In genomic region chr7:132726106-132726861, GRCm38 (mm10) we compare ENCODE assay signal across 12 mouse cellular contexts.
A peak's percentile ranks its signal among the peaks of the same experiment; 100 is the strongest.
DNase-seq lines count a peak whose midpoint lies in the region; ATAC-seq and TF ChIP-seq lines count a peak whose summit lies in the region.
"Had no signal": no experiment of that assay in that cellular context is flagged by ENCODE, and none has a peak within 500 bp of the region (broad histone marks: within the 10 kb centered on the region; RNA-seq: fewer than 3 reads in every experiment).

No protein-coding gene starts in this region.

- 60% methylated on average over 13 of the region's 13 CpGs for WGBS in hindbrain, postnatal 0 days
- WGBS in hindbrain, embryonic 12.5 days, result 71% methylated on average over 13 of the region's 13 CpGs
- WGBS in stomach, embryonic 15.5 days, result 59% methylated on average over 13 of the region's 13 CpGs
- WGBS in stomach, postnatal 0 days, result 49% methylated on average over 13 of the region's 13 CpGs
- 86% methylated on average over 13 of the region's 13 CpGs for WGBS in liver, embryonic 12.5 days (ENCODE audit: insufficient replicate concordance)
- WGBS in stomach, embryonic 16.5 days, result 57% methylated on average over 13 of the region's 13 CpGs

- no peak overlapping the region for H3K4me2 ChIP-seq in hindbrain, postnatal 0 days (ENCODE audit: low read depth, low read length)
- H3K4me2 ChIP-seq in hindbrain, embryonic 12.5 days (replicated peaks), result no peak overlapping the region
- no peak overlapping the region for H3K4me2 ChIP-seq in stomach, embryonic 15.5 days
- H3K4me2 ChIP-seq in stomach, postnatal 0 days (replicated peaks; ENCODE audit: low read depth), result no peak overlapping the region
- H3K4me2 ChIP-seq in liver, embryonic 12.5 days, result no peak overlapping the region
- no peak overlapping the region for H3K4me2 ChIP-seq in stomach, embryonic 16.5 days (ENCODE audit: low read depth, low read length)
- H3K4me2 ChIP-seq: hindbrain, embryonic 14.5 days; midbrain, embryonic 12.5 days had no signal

- no peak overlapping the region for H3K9ac ChIP-seq in hindbrain, postnatal 0 days (replicated peaks; ENCODE audit: low read length)
- no peak overlapping the region for H3K9ac ChIP-seq in hindbrain, embryonic 12.5 days
- H3K9ac ChIP-seq in stomach, embryonic 15.5 days, result no peak overlapping the region
- no peak overlapping the region for H3K9ac ChIP-seq in stomach, postnatal 0 days (ENCODE audit: low read length)
- H3K9ac ChIP-seq in liver, embryonic 12.5 days, result 0 out of 2 replicates have a peak overlapping the region, but pooled peaks have one; percentile 4
- H3K9ac ChIP-seq in stomach, embryonic 16.5 days (ENCODE audit: low read length), result no peak overlapping the region
- H3K9ac ChIP-seq: hindbrain, embryonic 14.5 days; midbrain, embryonic 12.5 days had no signal

- DNase-seq in hindbrain, postnatal 0 days (ENCODE audit: low spot score), result peak; percentile 35
- no peak for DNase-seq in stomach, postnatal 0 days (ENCODE audit: low spot score)
- DNase-seq in spleen, adult 18-20 months, result no peak
- DNase-seq in B cell, adult 2 months, result no peak
- DNase-seq: adrenal gland, postnatal 14 days had no signal

- peaks cover 19% of the 10 kb centered on the region; the same call in 1 of the 2 replicates for H3K4me1 ChIP-seq in hindbrain, postnatal 0 days (ENCODE audit: insufficient read depth, low read length)
- H3K4me1 ChIP-seq in hindbrain, embryonic 12.5 days, result peaks cover 20% of the 10 kb centered on the region; the same call in 1 of the 2 replicates
- H3K4me1 ChIP-seq in stomach, embryonic 15.5 days, result peaks cover 14% of the 10 kb centered on the region
- peaks cover 12% of the 10 kb centered on the region for H3K4me1 ChIP-seq in stomach, postnatal 0 days (replicated peaks; ENCODE audit: control insufficient read depth, insufficient read depth)
- H3K4me1 ChIP-seq in liver, embryonic 12.5 days, result peaks cover 76% of the 10 kb centered on the region
- peaks cover 25% of the 10 kb centered on the region for H3K4me1 ChIP-seq in stomach, embryonic 16.5 days (ENCODE audit: control insufficient read depth, insufficient read depth, low read length)

- H3K9me3 ChIP-seq in hindbrain, postnatal 0 days (ENCODE audit: low read length), result no peaks in the 10 kb centered on the region
- no peaks in the 10 kb centered on the region for H3K9me3 ChIP-seq in hindbrain, embryonic 12.5 days (replicated peaks)
- no peaks in the 10 kb centered on the region for H3K9me3 ChIP-seq in stomach, embryonic 15.5 days
- no peaks in the 10 kb centered on the region for H3K9me3 ChIP-seq in stomach, postnatal 0 days (ENCODE audit: control insufficient read depth, low read length)
- H3K9me3 ChIP-seq in liver, embryonic 12.5 days (replicated peaks), result no peaks in the 10 kb centered on the region
- no peaks in the 10 kb centered on the region for H3K9me3 ChIP-seq in stomach, embryonic 16.5 days (replicated peaks; ENCODE audit: control insufficient read depth, low read length)
- H3K9me3 ChIP-seq: G1E; midbrain, embryonic 12.5 days had no signal

- no peak for TF ChIP-seq EP300 in stomach, postnatal 0 days (optimal IDR thresholded peaks at IDR 0.05)

- no peak for ATAC-seq in hindbrain, postnatal 0 days
- ATAC-seq in hindbrain, embryonic 12.5 days (ENCODE audit: low FRiP score), result no peak
- no peak for ATAC-seq in stomach, embryonic 15.5 days (ENCODE audit: insufficient read depth, low FRiP score, low read depth)
- no peak for ATAC-seq in stomach, postnatal 0 days (ENCODE audit: low FRiP score, low TSS enrichment)
- ATAC-seq in liver, embryonic 12.5 days, result no peak
- ATAC-seq in stomach, embryonic 16.5 days (ENCODE audit: insufficient read depth, low FRiP score), result no peak

- no peak overlapping the region for H3K4me3 ChIP-seq in hindbrain, postnatal 0 days (ENCODE audit: low read length)
- no peak overlapping the region for H3K4me3 ChIP-seq in hindbrain, embryonic 12.5 days
- no peak overlapping the region for H3K4me3 ChIP-seq in stomach, embryonic 15.5 days (replicated peaks)
- no peak overlapping the region for H3K4me3 ChIP-seq in stomach, postnatal 0 days (ENCODE audit: low read depth, low read length)
- H3K4me3 ChIP-seq in liver, embryonic 12.5 days, result no peak overlapping the region
- H3K4me3 ChIP-seq in stomach, embryonic 16.5 days (replicated peaks; ENCODE audit: low read length), result no peak overlapping the region
- H3K4me3 ChIP-seq: midbrain, embryonic 12.5 days had no signal

- no peaks in the 10 kb centered on the region for H3K36me3 ChIP-seq in hindbrain, postnatal 0 days (ENCODE audit: insufficient read depth, low read length)
- H3K36me3 ChIP-seq in hindbrain, embryonic 12.5 days, result 0 out of 2 replicates have a peak, but pooled peaks cover 3% of the 10 kb centered on the region
- H3K36me3 ChIP-seq in stomach, embryonic 15.5 days, result no peaks in the 10 kb centered on the region; the same call in 1 of the 2 replicates
- no peaks in the 10 kb centered on the region for H3K36me3 ChIP-seq in stomach, postnatal 0 days (ENCODE audit: control insufficient read depth, insufficient read depth, low read length)
- H3K36me3 ChIP-seq in liver, embryonic 12.5 days, result peaks cover 72% of the 10 kb centered on the region
- H3K36me3 ChIP-seq in stomach, embryonic 16.5 days (ENCODE audit: control insufficient read depth, insufficient read depth, low read length), result no peaks in the 10 kb centered on the region

- no peak overlapping the region for H3K27ac ChIP-seq in hindbrain, postnatal 0 days
- no peak overlapping the region for H3K27ac ChIP-seq in hindbrain, embryonic 12.5 days
- peak overlapping the region; percentile 31; the same call in 1 of the 2 replicates for H3K27ac ChIP-seq in stomach, embryonic 15.5 days
- H3K27ac ChIP-seq in stomach, postnatal 0 days (replicated peaks), result no peak overlapping the region
- H3K27ac ChIP-seq in liver, embryonic 12.5 days, result peak overlapping the region; percentile 17; the same call in 1 of the 2 replicates
- peak overlapping the region; percentile 55 for H3K27ac ChIP-seq in stomach, embryonic 16.5 days (ENCODE audit: low read length)
- H3K27ac ChIP-seq: hindbrain, embryonic 14.5 days; midbrain, embryonic 12.5 days had no signal

- no peak for TF ChIP-seq CTCF in hindbrain, postnatal 0 days (IDR thresholded peaks at IDR 0.05; ENCODE audit: low read depth)
- TF ChIP-seq CTCF in stomach, postnatal 0 days (IDR thresholded peaks at IDR 0.05; ENCODE audit: low read depth), result no peak

- no peaks in the 10 kb centered on the region for H3K27me3 ChIP-seq in hindbrain, postnatal 0 days (ENCODE audit: insufficient read depth, low read length)
- H3K27me3 ChIP-seq in hindbrain, embryonic 12.5 days, result no peaks in the 10 kb centered on the region
- H3K27me3 ChIP-seq in stomach, embryonic 15.5 days (replicated peaks), result no peaks in the 10 kb centered on the region
- no peaks in the 10 kb centered on the region for H3K27me3 ChIP-seq in stomach, postnatal 0 days (ENCODE audit: control insufficient read depth, insufficient read depth, low read length)
- no peaks in the 10 kb centered on the region for H3K27me3 ChIP-seq in liver, embryonic 12.5 days (replicated peaks)
- H3K27me3 ChIP-seq in stomach, embryonic 16.5 days (ENCODE audit: control insufficient read depth, insufficient read depth, low read length), result no peaks in the 10 kb centered on the region
- H3K27me3 ChIP-seq: midbrain, embryonic 12.5 days had no signal

Comparison
In these comparisons a context has a peak if more than half of its experiments do, and no peak if none do; other contexts are left out.
1. H3K27ac ChIP-seq: peak in stomach, embryonic 15.5 days (single experiment), liver, embryonic 12.5 days (single experiment) and stomach, embryonic 16.5 days (single experiment); none in hindbrain, postnatal 0 days (single experiment), hindbrain, embryonic 12.5 days (single experiment) and stomach, postnatal 0 days (single experiment).